Mouse (Mus musculus): ENCODE data around the gene Map3k13. TPM values are rescaled to one million over a fixed set of nuclear protein-coding genes. Genes with fewer than 3 reads are reported as not detected.

Map3k13 gene
- polyA plus RNA-seq (2015; fragmentation: Nextera tagmentation; extraction: Ambion mirVana): 5.7 and 5.8 TPM in 2 replicates

DNA sequence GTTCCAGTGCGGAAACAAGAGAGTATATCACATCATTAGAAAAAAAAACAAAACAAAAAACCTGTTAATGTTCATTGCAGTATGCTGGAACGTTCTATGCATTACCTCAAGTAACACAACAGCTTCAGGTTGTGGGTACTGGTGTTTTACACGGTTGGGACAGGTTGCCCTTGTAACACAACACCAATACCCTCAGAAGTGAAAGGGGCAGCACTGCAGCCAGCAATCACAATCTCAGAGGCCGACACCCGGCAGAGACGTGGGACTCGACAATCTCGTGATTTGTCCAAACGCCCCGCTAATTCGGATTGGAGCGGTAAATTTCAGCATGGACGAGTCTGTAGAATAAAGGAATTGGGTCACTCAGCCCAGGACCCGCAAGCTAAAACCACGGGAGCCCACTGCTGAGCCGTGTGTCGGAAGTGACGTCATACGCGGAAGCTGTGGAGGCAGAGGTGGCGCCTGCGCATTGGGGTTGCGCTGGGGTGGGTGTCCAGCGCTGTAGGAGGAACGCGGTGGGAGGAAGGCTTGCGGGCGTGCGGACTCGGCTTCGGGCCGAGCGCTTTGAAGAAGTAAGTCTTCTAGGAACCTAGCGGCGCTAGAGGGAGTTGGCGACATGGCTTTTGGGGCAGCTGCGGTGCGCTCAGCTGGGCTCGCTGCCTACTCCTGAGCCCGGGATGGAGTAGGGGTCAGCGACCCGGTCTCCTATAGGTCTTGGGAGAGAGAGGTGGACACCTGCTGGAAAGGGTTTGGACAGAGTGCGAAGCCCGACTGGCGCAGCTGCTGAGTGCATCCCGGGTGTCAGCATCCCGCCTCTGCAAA lies at the start of gene Map3k13:
Gene Map3k13, plus strand, starts transcription at position 472 of the 822 bp plus-strand sequence.
- Histone ChIP-seq H3K4me1 (peaks cover 16% of the 10 kb centered on the region), H3K27ac (replicated peaks) (peak within 1 kb of the TSS; percentile 89), H3K27me3 (no peaks in the 10 kb centered on the region), H3K36me3 (peaks cover under 1% of the 10 kb centered on the region; the same call in 1 of the 2 replicates), H3K4me2 (replicated peaks) (peak within 1 kb of the TSS; percentile 69), H3K9me3 (no peaks in the 10 kb centered on the region), H3K9ac (replicated peaks) (peak within 1 kb of the TSS; percentile 91), H3K4me3 (peak within 1 kb of the TSS; percentile 98)
- WGBS: 2% methylated on average over 47 of the region's 47 CpGs
- peak; percentile 99 for ATAC-seq (replicated peaks)

DNA sequence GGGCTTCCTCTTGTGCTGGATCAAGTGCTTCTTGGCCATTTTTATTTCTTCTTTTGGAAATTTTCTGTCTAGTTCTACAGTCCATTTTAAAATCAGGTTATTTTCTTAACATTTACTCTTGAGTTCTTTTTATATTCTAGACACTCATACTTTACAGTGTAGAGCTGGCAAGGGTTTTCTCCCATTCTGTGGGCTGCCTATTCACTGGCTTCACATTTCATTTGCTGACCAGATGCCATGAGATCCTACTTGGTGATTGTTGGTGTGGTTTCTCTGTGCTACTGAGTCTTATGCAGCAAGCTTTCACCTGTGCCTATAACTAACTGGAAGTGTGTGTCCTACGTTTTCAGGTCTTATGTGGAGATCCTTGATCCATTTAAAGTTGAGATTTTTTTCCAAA lies 35.7 kb upstream of the Map3k13 start:
- H3K4me1 ChIP-seq: no peaks in the 10 kb centered on the region
- no peak overlapping the region for H3K4me3 ChIP-seq
- H3K9me3 ChIP-seq: no peaks in the 10 kb centered on the region
- WGBS: 82% methylated on average over 1 of the region's 1 CpGs
- ATAC-seq (replicated peaks): no peak
- no peaks in the 10 kb centered on the region for H3K27me3 ChIP-seq
- no peak overlapping the region for H3K9ac ChIP-seq (replicated peaks)
- no peaks in the 10 kb centered on the region for H3K36me3 ChIP-seq
- no peak overlapping the region for H3K4me2 ChIP-seq (replicated peaks)
- H3K27ac ChIP-seq (replicated peaks): no peak overlapping the region

DNA sequence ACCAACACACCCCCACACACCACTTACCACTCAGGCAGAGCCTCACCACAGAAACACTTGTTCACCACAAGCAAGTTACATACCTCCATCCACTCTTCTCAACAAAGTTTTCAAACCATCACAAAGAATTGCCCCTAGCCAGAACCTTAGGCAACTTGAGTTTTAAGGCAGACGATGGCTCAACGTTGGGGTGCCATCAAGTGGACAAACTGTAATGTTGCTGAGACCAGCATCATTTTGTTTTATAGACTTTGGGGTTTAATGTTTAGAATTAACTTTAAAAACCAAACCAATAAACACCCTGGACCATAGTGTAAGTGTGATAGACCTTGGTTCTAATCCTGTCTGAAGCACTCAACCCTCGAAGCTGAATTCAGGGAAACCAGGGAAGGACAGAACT lies 25.9 kb upstream of the Map3k13 start:
- no peak for ATAC-seq (replicated peaks)
- H3K27ac ChIP-seq (replicated peaks): no peak overlapping the region
- no peak overlapping the region for H3K4me3 ChIP-seq
- H3K9ac ChIP-seq (replicated peaks): no peak overlapping the region
- no peaks in the 10 kb centered on the region for H3K36me3 ChIP-seq
- H3K27me3 ChIP-seq: no peaks in the 10 kb centered on the region
- H3K4me2 ChIP-seq (replicated peaks): no peak overlapping the region
- no peaks in the 10 kb centered on the region for H3K9me3 ChIP-seq
- WGBS: 86% methylated on average over 3 of the region's 3 CpGs
- H3K4me1 ChIP-seq: no peaks in the 10 kb centered on the region

DNA sequence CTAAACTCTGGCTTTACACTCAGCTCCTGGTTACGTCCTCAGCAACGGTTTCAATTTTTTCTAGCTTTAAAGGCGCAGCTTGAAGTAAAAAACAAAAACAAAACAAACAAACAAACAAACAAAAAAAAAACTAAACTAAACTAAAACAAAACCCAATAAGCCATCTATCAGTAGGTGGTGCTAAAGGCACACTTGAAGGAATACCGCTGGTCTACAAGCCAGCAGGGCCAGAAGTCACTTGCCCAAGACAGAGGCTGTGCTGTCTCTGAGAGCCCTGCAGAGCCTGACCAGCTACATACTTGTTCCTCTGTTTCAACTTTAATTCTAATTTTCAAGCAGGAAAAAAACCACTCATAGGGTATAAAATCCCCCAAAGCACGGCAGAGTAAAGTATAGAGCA lies 24.5 kb upstream of the Map3k13 start:
- 82% methylated on average over 5 of the region's 5 CpGs for WGBS
- no peaks in the 10 kb centered on the region for H3K4me1 ChIP-seq
- no peak for ATAC-seq (replicated peaks)
- H3K36me3 ChIP-seq: no peaks in the 10 kb centered on the region
- no peak overlapping the region for H3K9ac ChIP-seq (replicated peaks)
- H3K27me3 ChIP-seq: no peaks in the 10 kb centered on the region
- H3K4me2 ChIP-seq (replicated peaks): no peak overlapping the region
- no peaks in the 10 kb centered on the region for H3K9me3 ChIP-seq
- H3K27ac ChIP-seq (replicated peaks): no peak overlapping the region
- H3K4me3 ChIP-seq: no peak overlapping the region

DNA sequence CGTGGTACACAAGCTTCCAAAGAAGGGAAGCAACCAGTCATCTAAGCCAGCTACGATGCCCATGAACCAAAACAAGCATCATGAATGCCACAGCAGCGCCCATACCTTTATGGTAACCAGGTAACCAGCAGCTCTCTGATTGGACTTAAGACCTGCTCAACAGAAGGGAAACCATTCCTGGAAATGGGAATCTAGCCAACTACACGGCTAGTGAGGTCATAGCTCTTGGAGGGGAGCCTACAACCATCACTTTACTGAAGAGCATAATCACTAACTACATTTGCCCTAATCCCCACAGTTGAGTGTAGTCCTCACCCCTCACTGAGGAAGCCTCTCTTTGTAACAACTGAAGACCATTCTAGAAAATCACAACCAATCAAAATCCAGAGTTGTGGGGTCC lies 19.4 kb upstream of the Map3k13 start:
- WGBS: 65% methylated on average over 4 of the region's 4 CpGs
- no peak for ATAC-seq (replicated peaks)
- Histone ChIP-seq H3K27me3 (no peaks in the 10 kb centered on the region), H3K4me3 (no peak overlapping the region), H3K4me2 (replicated peaks) (no peak overlapping the region), H3K27ac (replicated peaks) (no peak overlapping the region), H3K9ac (replicated peaks) (no peak overlapping the region), H3K9me3 (no peaks in the 10 kb centered on the region), H3K4me1 (no peaks in the 10 kb centered on the region), H3K36me3 (no peaks in the 10 kb centered on the region)

DNA sequence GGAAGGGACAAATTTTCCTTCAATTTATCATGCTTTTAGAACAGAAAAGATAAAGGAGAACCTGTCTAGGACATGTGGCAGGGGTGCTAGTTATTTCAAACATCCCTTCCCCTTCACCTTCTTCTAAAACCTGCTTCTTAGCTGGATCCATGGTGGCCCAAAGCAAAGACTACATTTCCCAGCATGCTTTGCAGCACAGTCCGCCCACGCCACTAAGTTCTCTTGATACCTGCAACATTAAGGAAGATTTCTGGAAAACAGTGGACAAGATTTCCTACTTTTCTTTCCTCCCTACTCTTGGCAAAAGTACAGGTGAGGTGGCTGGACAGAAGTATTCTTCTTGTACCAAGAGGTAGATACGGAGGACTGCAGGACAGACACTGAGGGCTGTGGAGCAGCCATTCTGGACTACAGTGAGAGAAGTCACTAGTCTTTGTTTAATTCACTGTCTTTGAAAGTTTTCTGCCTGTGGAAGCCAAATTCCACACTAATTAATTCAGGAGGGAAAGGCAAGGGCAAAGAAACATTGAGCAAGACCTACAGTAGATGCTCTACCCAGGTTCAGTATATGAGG lies 15.8 kb upstream of the Map3k13 start:
- 41% methylated on average over 3 of the region's 3 CpGs for WGBS
- Histone ChIP-seq H3K4me1 (no peaks in the 10 kb centered on the region), H3K4me2 (replicated peaks) (0 out of 2 replicates have a peak overlapping the region, but pooled peaks have one; percentile 15), H3K4me3 (peak overlapping the region; percentile 22), H3K27me3 (no peaks in the 10 kb centered on the region), H3K36me3 (no peaks in the 10 kb centered on the region), H3K9ac (replicated peaks) (no peak overlapping the region), H3K9me3 (no peaks in the 10 kb centered on the region), H3K27ac (replicated peaks) (no peak overlapping the region)
- ATAC-seq (replicated peaks): no peak

DNA sequence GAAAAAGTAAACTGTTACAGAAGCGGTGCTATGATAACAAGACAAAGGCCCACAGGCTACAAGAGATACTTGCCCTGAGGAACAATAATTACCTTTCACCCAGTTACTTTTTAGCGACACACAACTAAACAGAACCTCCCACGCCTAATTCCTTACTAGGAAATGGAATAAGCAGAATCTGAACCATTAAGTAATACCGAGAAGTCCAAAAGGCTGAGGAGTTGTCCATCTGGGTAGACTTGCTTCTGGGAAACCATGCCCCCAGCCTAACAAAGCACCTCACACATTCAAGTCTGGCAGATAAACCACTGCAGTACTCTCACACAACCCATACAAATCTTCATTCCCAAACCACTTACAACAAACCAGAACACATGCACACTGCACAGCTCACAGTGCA lies 15.0 kb upstream of the Map3k13 start:
- H3K27ac ChIP-seq (replicated peaks): no peak overlapping the region
- no peaks in the 10 kb centered on the region for H3K4me1 ChIP-seq
- H3K36me3 ChIP-seq: no peaks in the 10 kb centered on the region
- no peaks in the 10 kb centered on the region for H3K27me3 ChIP-seq
- no peaks in the 10 kb centered on the region for H3K9me3 ChIP-seq
- no peak overlapping the region for H3K4me3 ChIP-seq
- WGBS: 92% methylated on average over 4 of the region's 4 CpGs
- no peak overlapping the region for H3K4me2 ChIP-seq (replicated peaks)
- ATAC-seq (replicated peaks): no peak
- no peak overlapping the region for H3K9ac ChIP-seq (replicated peaks)

DNA sequence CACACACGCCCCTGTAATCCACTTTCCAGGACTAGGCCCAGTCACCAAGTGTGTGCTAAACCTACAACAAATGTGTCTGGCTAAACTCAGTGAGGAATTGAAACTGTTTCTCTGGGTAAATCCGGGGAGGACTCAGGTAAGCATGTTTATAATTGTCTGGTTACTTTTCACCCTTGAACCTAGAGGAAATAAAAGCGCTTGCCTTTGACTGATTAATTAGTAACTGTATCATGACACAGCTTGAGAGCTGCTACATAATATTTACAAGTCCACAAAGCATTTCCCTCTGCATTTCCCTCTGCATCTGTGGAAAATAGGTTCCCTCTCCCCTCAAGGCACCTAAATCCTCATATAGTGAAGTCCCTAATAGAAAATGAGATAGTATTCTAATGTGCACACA lies 12.9 kb upstream of the Map3k13 start:
- Histone ChIP-seq H3K27ac (replicated peaks) (no peak overlapping the region), H3K4me1 (no peaks in the 10 kb centered on the region), H3K36me3 (no peaks in the 10 kb centered on the region), H3K27me3 (no peaks in the 10 kb centered on the region), H3K4me2 (replicated peaks) (no peak overlapping the region), H3K9ac (replicated peaks) (no peak overlapping the region), H3K9me3 (no peaks in the 10 kb centered on the region), H3K4me3 (no peak overlapping the region)
- no peak for ATAC-seq (replicated peaks)
- WGBS: 76% methylated on average over 3 of the region's 3 CpGs

DNA sequence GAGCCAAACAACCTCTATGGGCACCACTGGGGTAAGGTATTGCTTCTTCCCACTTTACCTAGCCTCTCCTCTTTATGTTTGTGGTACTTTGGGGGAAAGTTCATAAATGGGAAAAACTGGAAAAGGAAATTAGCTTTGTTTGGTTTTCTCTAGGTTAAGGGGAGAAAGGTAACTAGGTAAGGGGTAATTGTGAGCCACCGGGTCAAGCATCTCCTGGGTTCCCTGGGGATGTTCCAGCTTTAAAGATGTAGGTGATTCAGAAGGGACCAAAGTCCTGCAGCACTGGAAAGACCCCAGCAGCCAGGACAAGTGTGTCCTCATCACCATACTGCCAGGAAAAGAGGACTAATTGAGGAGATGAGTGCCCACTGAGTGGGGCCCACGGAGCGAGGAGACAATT lies 12.3 kb upstream of the Map3k13 start:
- no peaks in the 10 kb centered on the region for H3K27me3 ChIP-seq
- H3K4me2 ChIP-seq (replicated peaks): no peak overlapping the region
- ATAC-seq (replicated peaks): no peak
- 76% methylated on average over 3 of the region's 3 CpGs for WGBS
- H3K4me1 ChIP-seq: no peaks in the 10 kb centered on the region
- no peak overlapping the region for H3K4me3 ChIP-seq
- no peaks in the 10 kb centered on the region for H3K9me3 ChIP-seq
- no peaks in the 10 kb centered on the region for H3K36me3 ChIP-seq
- H3K27ac ChIP-seq (replicated peaks): no peak overlapping the region
- H3K9ac ChIP-seq (replicated peaks): no peak overlapping the region

DNA sequence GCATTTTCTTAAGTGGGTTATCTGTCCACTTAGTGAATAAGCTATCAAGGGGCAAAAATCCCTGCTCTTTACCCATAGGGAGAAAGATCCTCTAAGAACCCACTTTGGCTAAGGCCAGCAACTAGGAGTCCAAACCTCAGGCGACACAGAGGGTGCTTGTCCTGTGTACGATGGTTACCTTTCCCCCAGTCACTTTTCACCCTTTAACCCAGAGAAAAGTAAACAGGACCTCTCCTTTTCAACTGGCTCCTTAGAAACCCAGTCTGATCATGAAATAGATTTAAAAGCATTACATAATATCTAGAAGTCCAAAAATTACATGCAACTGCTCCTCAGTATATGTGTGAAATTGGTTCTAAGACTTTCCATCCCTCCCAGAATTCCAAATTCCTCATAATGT lies 11.3 kb upstream of the Map3k13 start:
- Histone ChIP-seq H3K27me3 (no peaks in the 10 kb centered on the region), H3K36me3 (no peaks in the 10 kb centered on the region), H3K27ac (replicated peaks) (no peak overlapping the region), H3K4me2 (replicated peaks) (no peak overlapping the region), H3K4me1 (peaks cover 9% of the 10 kb centered on the region; the same call in 1 of the 2 replicates), H3K4me3 (no peak overlapping the region), H3K9me3 (no peaks in the 10 kb centered on the region), H3K9ac (replicated peaks) (no peak overlapping the region)
- ATAC-seq (replicated peaks): no peak
- WGBS: 76% methylated on average over 2 of the region's 2 CpGs

DNA sequence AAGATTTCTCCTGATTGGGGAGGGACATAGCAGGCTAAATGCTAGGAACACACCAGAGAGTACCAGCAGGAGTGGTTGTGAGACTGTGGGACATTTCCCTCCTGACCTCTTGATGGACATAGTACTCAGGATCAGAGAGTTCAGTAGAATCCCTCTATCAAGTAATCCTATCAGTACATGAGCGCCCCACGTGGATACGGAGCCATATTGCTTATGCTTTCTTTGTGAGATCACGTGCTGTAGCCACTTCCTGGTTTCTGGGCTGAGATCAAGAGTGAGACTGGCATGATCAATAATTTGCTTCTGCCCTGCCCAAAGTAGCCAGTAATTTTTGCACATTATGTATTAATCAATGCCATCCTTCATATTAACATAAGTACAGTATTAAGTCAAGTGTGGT lies 9.1 kb upstream of the Map3k13 start:
- H3K36me3 ChIP-seq: no peaks in the 10 kb centered on the region
- no peak overlapping the region for H3K4me2 ChIP-seq (replicated peaks)
- H3K9me3 ChIP-seq: no peaks in the 10 kb centered on the region
- peaks cover 11% of the 10 kb centered on the region; the same call in 1 of the 2 replicates for H3K4me1 ChIP-seq
- ATAC-seq (replicated peaks): no peak
- H3K27ac ChIP-seq (replicated peaks): no peak overlapping the region
- 77% methylated on average over 4 of the region's 4 CpGs for WGBS
- H3K4me3 ChIP-seq: no peak overlapping the region
- H3K27me3 ChIP-seq: no peaks in the 10 kb centered on the region
- no peak overlapping the region for H3K9ac ChIP-seq (replicated peaks)

DNA sequence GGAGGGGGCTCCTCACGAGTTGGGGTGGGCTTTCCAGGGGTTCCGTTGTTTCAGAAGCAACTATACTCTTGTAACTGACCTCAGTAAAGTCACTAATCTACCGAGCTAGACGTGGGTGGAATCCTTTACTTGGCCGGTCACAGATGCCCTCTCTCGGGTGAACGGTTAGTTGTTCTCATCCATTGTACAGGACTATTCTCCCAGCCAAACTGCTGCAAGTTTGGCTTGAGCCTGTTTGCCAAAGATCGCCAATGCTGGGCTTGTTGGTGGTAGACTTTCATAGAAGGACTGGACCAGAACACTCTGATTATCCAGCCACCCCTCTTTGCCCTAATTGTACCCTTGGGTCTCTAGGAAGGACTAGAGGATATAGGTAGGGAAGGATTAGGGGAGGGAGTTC lies 7.8 kb upstream of the Map3k13 start:
- no peaks in the 10 kb centered on the region for H3K27me3 ChIP-seq
- no peak overlapping the region for H3K27ac ChIP-seq (replicated peaks)
- 90% methylated on average over 8 of the region's 8 CpGs for WGBS

More for the DNA sequence above, 7.8 kb upstream of the Map3k13 start:
- ATAC-seq (replicated peaks): no peak
- Histone ChIP-seq H3K4me2 (replicated peaks) (no peak overlapping the region), H3K9me3 (no peaks in the 10 kb centered on the region), H3K4me1 (peaks cover 11% of the 10 kb centered on the region; the same call in 1 of the 2 replicates), H3K9ac (replicated peaks) (no peak overlapping the region), H3K4me3 (no peak overlapping the region), H3K36me3 (no peaks in the 10 kb centered on the region)

Data from forebrain, embryonic 15.5 days (tissue).